Mouse (Mus musculus) embryonic fibroblast, embryonic 13.5 days (primary cell): Measurements from ENCODE around the gene Ifi207.

ENCODE experiments used
- CTCF ChIP-seq: IDR thresholded peaks from 2 replicates; pipeline ENCODE4 v1.5.1; 2011; ENCODE audit warnings: mild to moderate bottlenecking, control low read depth, low read length, moderate library complexity, borderline replicate concordance; ENCODE audit not compliant: insufficient read depth
- POLR2A ChIP-seq: IDR thresholded peaks from 2 replicates; pipeline ENCODE4 v1.6.1; 2011; ENCODE audit warnings: low read depth, mild to moderate bottlenecking, control low read depth, low read length, moderate library complexity

- TF ChIP-seq CTCF (no peak), POLR2A (no peak)
Observed at GRCm38 (mm10) chr1:173694270-173694669, 47.3 kb downstream of the Ifi207 start.
